Mouse (Mus musculus) right cerebral cortex, postnatal 10 days (tissue): ENCODE data around the gene Guca1b.

Experiments
- DNase-seq, 2 experiments: peaks; one replicate each; pipeline ENCODE4 v3.0.0; 2021; ENCODE audit warnings: low spot score in 2 of 2

The Guca1b gene

DNA sequence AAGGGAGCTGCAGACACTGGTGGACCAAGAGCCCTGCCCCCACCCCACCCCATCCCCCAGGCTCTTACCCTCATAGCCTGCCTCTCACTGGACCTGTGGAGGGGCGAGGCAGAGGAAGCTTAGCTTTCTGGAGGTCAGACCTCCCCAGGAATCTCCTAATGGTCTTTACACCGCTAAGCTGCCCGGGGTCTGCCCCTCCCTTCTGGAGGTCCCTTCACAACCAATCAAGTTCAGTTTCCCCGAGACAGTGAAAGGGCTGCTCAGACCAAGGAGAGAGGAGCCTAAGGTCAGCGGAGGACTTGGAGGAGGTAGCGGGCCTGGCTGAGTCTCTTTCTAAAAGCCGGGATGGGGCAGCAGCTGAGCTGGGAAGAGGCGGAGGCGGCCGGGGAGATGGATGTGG lies at the start of gene Guca1b:
Guca1b (plus strand) TSS at position 249 of the 400 bp plus-strand sequence.
- no peak for DNase-seq

DNA sequence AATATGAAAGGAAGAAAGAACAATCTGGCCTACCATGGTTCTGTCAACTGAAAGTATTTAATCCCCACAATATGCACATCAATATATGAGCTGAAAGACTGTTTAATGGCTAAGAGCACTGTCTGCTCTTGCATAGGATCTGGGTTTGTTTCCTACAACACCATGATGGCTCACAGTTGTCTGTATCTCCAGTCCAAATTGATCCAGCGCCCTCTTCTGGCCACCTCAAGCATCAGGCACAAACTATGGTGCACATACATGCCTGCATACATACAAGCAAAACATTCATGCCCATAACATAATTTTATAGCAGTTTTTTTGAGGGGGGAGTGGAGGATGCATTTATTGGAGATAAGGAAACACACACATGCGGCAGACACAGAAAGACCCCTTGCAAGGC lies 42.1 kb upstream of the Guca1b start:
- DNase-seq = no peak

DNA sequence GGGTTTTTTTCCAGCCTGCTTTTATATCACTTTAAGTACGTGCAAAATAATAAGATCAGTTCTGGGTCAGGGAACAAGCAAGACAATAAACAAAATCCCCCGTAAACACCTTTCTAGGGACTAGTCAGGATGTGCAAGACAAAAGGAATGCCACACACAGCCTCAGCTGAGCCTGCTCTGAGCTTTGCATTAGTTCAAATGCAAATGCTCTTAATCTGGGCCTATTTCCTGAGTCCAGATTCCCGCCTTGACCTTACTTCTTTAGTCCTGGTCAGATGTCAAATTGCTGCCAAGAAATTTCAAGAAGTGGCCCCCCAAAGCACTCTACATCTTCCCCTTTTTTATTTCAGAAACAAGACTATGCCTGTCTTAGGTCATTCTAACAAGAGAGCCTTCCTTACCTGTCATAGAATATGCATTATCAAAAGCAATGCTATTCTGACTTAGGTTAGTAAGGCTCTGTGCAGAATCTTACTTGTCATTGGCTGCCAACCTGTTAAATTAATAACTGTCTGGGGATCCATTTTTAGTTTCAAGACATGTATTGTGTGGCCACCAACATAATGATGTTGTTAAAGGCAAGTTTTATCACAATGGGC lies 35.4 kb upstream of the Guca1b start:
- no peak for DNase-seq

DNA sequence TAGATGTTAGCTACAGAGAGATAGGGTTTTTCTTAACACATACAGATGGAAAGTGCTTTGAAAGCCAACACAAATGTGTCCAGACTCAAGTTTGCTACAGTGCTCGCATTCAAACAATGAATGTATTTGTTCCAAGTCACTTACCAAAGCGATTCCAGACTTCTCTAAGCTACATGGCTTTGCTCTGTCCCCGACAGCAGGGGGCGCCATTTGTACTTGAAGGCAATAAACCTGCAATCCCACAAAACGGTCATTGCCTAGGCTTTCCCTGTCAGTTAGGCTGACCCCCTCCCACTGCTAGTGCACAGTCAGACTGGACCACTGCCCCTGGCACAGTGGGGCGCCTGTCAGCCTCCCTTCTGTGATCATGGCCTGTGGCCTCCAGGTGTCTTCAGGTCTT lies 25.2 kb upstream of the Guca1b start:
- peak in 1 of 2 experiments; percentile 47 for DNase-seq

DNA sequence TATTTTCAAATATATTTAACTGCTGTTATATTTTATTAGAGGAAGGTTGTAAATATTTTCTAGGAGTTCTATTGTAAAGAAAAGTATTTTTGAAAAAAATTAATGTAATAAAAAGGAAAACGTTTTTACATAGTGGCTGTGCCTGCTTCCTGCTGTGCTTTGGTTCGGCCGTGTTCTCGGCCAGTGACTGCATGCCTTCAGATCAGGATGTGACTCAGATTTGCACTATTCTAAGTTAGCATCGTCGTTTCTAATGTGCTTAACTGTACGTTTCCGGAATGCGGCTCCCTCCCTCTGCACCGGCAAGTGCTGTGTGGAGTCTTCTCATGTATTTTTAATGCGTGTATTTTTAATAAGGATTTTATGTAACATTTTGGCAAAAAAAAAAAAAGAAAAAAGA lies 23.9 kb upstream of the Guca1b start:
- no peak for DNase-seq

DNA sequence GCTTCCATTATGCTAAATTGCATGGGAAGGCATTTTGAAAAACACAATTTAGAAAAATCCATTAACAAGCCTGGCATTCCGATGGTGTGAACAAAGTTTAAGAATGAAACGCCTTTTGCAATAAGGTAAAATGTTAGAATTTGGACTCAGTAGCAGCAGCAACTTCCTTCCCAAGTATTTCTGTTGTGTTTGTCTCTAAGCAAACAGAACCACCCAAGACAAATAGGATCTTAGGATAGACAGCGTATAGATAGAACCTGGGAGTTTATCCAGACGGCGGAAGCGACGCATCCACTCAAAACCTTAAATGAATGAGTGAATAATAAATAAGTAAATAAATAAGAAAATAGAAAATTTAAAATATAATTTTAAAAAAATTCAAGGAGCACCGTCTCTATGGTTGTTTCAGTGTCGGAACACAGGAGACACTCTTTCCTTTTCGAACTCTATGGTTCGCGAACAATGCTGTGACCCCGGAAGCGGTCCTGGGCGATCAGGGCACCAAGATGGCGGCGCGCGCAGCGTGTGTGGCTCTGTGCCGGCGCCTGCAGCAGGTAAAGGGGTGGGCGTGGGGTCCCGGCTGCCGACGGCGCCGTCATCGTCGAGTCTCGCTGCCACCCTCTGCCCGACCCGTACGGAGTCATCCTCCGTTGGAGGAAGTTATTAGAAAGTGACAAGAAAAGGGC lies 16.6 kb upstream of the Guca1b start, which contains the start of gene Mrps10:
Mrps10 (plus strand) TSS at position 487 of the 686 bp plus-strand sequence.
- DNase-seq = peak; percentile 93 to 94

DNA sequence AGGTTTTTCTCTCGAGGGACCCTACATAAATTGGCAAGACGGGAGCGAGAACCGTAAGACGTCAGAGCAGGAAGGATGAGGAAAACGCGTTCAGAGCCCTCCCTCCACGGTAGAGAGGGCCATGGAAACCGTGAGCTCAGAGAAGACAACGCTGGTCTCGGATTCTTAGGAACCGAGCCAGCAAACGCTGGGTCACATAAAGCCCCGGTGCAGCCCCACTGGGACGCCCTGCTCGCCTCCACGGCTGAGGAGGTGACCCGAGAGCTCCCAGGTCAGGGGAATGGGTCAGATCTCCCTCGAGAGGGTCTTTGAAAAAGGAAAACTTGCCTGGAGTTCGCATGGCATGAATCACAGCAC lies 16.1 kb upstream of the Guca1b start:
- peak in 1 of 2 experiments; percentile 47 for DNase-seq

DNA sequence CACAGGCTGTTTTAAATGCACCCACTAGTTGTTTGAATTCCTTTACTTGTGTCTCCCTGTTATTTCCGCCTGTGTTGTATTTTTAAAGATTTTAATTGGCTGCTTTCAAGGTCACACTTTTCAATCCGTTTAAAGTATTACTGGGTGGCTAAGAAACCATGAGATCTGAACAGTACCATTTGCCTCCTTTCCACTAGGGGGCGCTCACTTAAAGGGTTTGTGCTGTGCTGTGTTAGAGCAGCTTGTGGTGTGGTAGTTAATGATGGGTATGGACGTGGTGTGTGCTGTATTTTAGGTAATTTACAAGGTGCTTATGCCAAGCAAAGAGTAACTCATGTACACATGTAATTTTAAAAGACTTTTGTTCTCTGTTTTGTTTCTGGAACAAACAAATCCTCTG lies 13.7 kb upstream of the Guca1b start:
- DNase-seq = peak; percentile 70 to 76

DNA sequence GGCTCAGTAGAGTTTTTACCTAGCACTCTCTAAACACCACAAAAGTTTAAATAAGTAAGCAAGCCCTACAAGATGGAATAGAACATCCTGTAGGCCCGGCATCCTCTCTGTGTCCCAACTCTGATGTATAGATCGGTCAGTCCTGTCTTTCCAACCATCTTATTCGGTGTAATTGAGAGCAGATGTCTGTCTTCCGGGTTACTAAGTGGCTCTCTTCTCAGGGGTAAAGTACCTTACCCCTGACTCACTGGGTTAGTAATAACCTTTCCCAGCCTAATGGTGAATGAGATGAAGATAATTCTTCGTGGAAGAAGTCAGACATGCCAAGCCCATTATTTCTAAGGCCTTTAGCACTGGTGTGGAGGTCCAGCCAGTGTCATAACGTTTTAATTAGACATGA lies 11.2 kb upstream of the Guca1b start:
- no peak for DNase-seq

DNA sequence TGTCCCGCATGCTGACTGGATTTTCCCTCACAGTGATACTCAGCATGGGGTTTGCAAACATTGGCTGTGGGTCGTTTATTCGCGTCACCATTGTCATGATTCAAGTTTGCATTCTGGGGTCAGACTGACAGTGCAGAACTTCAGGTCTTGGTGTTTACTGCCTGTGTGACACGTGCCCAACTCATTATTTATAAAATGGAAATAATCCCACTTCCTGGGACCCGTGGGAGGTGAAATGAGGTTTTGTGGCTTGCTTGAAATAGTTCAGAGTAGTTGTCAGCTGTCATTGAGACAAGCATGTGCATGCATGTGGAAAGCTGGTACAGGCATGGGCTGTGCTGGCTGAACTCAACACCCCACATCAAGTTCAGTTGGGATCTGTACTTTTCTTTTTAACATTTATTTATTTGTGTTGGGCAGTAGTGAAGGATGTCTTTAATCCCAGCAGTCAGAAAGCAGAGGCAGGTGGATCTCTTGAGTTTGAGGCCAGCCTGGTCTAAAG lies 8.4 kb upstream of the Guca1b start:
- DNase-seq = no peak

DNA sequence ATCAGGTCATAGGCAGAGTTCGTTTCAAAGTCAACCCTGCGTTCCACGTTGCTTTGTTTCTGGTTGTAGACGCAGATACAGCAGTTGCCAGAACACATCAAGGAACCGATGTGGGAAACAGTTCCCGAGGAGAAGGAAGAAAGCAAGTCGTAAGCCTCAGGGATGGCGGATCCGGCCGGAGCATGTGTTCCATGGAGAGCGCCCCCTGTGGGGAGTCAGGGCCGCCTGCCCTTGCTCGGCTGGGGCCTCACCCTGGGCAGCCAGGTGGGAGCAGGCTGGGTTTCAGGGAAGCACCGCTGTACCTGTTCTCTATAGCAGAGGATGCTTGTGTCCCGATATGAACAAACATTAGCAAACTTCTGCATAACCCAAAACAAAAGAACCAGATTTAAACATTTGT lies 7.1 kb upstream of the Guca1b start:
- no peak for DNase-seq

DNA sequence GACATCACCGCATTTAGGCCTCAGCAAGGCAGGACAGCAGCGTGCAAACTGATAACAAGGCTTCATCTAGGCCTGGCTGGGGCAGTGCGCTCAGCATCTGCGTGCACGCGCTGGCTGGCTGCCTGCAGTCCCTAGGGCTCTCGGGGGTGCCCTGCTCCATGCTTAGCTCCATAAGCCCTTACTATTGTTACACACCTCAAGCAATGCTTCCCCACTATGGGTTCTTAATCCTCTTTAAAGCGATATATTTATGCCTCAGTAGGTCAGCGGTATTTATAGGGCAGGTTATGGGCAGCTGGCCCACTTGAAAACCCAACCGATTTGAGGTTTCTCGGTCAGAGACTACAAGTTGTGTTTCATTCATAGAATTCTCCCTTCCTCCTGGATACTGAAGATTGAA lies 3.3 kb upstream of the Guca1b start:
- no peak for DNase-seq

DNA sequence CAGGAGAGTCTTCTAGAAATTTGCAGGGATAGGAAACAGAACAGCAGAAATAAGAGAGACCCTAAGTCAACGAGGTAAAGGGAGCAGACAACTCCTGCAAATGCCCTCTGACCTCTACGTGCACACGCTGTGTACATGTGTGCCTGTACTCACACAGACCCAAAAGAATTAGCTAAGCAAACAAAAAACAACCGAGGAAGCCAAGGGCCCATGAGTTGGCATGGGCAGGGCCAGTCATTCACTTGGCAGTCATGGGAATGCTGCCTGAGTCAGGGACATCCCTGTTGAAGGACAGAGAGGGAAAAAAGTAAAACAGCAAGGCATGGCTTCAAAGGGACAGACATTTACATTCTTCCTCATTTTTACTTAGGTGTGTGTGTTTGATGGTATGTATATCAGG lies 1.9 kb upstream of the Guca1b start:
- no peak for DNase-seq

DNA sequence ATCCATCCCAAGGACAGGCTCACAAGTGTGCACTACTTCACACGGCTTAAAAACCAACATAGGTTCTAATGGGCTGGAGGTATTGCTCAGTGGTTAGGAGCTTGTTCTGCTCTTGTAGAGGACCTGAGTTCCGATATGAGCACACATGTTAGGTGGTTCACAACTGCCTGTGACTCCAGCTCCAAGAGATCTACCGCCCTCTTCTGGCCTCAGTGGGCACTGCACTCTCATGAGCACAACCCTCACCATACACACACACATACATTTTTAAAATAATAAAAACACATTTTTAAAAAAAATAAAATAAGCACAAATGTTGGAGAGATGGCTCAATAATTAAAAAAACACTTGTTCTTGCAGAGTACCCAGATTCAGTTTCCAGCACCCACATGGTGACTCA lies 1.1 kb upstream of the Guca1b start:
- no peak for DNase-seq

DNA sequence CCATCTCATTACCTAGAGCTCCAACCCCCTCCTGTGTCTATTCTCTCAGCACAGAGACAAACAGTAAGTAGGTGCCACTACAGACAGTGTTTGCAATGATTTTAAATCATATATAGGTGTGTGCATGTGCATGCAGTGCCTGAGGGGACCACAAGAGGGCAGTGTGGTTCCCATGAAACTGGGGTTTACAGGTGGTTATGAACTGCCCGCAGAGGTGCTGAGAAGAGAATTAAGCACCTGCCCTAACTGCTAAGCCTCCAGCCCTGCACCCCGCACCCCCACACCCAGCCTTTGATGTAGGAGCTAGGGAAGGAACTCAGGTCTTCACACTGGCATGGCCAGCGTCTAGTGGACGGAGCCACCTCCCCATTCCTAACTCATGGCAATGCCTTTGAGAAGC lies 1.5 kb downstream of the Guca1b start:
- no peak for DNase-seq

DNA sequence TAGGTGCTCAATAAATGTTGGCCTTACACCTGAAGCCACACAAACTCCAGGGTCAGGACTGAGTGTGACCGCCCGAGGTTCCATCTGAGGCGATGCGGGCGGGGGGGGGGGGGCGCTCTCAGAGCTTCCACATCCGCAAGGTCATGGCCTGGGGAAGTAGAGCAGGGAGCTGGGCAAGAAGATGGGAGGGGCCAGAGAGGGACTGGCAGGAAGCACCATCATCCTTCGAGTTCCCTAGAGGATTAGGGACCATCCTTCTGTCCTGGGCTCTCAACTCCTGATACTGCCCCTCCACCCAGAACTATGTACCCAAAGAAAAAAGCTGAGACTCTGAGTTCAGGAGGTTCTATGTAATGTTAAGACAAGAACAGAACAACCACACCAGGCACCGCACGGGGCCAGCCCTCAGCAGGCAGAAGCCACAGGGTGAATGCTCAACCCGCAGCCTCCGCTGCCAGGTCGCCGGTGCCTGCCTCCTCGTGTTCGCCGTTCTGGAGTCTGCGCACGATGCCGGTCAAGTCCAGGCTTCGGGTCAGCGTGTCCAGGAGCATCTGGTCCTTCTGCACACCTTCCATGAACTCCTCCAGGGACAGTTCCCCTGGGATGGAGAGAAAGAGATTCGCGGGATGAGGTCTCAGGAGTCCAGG lies 9.2 kb downstream of the Guca1b start:
- no peak for DNase-seq

DNA sequence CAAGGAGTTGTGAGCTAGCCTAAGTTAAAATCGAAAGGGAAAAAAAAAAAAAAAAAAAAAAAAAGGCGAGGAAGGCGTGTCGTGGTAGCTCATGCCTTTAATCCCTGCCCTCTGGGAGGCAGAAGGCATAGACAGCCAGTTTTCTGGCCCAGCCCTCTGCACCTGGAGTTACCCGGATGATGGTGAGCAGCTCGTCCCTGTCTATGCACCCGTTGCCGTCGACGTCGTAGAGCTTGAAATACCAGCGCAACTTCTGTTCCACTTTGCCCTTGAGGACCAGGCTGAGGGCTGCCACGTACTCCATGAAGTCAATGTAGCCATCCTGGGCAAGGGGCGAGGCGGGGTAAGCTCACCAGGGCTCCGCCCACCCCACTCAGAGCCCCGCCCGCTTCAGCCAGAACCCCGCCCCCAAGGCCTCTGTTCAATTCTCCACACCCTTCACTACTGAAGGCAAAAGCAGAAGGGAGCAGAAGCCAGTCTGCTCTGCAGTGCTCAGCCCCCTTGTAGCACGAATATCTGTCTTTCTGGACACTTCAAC lies 10.3 kb downstream of the Guca1b start:
- no peak for DNase-seq

DNA sequence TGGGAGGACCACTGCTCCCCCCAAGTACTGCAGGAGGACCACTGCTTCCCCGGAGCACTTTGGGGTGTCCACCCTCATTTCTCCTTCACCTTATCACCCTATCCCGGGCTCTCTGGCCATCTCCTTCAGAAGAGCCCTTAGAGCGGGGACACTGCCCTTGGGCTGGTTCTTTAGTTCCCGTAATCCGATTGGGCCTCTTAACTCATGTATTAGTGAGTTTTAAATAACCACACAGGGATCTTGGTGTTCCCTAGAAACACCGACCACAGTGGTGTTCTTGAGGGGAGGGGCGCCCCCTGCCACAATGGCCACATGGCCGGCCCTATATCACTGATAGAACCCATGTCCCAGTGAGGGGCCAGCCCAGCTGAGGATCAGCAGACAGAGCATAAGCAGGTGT lies 13.9 kb downstream of the Guca1b start:
- DNase-seq = no peak

DNA sequence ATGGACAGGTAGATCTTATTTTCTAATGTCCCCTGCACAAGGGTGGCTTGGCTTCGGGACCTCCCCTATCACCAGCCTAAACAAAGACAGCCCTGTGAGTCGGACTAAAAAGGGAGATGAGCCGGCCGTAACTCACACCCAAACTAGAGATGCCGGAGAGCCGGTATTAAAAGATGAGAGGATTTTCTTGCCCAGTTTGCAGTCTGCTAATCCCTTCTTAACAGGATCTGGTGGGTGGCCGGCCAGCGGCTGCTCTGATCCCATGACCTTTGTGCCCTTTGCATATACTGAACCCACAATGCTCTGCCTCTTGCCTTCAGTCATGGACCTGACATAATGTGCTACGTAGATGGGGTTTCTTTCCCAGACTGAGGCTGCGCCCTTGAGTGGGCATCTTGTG lies 15.3 kb downstream of the Guca1b start, which contains the start of gene Guca1a:
Guca1a (minus strand) TSS at position 134 of the 400 bp plus-strand sequence.
- no peak for DNase-seq

DNA sequence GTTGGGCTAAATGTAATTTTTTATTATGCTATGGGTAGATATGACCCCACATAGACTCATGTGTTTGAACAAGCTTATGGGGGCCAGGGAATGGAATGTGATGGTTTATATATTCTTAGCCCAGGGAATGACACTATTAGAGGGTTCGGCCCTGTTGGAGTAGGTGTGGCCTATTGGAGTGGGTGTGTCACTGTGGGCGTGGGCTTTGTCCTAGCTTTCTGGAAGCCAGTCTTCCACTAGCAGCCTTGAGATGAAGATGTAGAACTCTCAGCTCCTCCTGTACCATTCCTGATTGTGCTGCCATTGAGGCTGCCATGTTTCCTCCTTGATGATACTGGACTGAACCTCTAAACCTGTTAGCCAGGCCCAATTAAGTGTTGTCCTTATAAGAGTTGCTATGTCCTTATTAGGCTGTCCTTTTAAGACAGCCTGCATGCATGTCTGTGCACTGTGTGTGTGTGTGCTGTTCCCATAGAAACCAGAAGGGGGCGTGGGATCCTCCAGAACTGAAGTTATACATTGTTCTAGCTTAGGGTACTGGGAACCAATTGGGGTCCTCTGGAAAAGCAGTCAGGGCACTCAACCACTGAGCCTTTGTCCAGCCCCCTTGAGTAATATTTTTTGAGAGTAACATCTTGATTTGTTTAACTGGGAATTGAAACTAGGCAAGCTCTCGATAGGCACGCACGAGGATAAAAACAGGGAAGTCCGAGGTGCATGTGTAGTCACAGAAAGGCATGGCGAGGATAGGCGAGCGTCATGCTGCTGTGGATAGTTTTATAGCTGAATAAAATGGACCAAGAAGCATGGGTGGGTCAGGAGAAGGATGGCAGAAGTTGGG lies 22.7 kb downstream of the Guca1b start:
- no peak for DNase-seq

DNA sequence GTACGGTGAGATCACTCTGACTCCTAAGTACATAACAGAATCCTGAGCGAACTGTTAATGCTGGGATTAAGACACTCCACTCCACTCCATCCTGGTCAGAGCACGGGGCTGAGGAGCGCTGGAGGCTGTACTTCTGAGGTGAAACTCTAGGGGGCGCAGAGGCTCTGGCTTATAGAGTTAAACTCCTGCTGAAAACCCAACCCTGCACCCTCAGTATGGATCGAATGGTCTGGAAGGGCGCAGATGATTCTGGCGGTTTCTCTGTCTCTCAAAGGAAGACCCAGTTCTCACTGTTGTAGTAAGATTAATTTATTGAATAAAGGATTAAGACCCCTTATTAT lies 23.3 kb downstream of the Guca1b start:
- peak in 1 of 2 experiments; percentile 47 for DNase-seq
